Mouse (Mus musculus): ENCODE measurements around the gene Iqcc. TPM values are rescaled to one million over a fixed set of nuclear protein-coding genes. Genes with fewer than 3 reads are reported as not detected.

Iqcc gene
- polyA plus RNA-seq, 1 experiment = 31.1 TPM

- peaks cover 4% of the 10 kb centered on the region; the same call in 1 of the 2 replicates for H3K4me1 ChIP-seq (ENCODE audit: control insufficient read depth, insufficient read depth, low read length)
- H3K4me3 ChIP-seq (replicated peaks; ENCODE audit: extremely low read depth, low read depth, low read length) = no peak overlapping the region
- 96% methylated on average over 4 of the region's 4 CpGs for WGBS
- TF ChIP-seq POLR2A (IDR thresholded peaks at IDR 0.05; ENCODE audit: borderline replicate concordance, extremely low read depth, low read depth, low read length) = no peak
- no peak for TF ChIP-seq CTCF (IDR thresholded peaks at IDR 0.05; ENCODE audit: insufficient read depth, low read length)
- DNase-seq = no peak
These were observed 45.9 kb downstream of the Iqcc start for GRCm38 (mm10) chr4:129573093-129573370.

- no peak overlapping the region for H3K4me3 ChIP-seq (replicated peaks; ENCODE audit: extremely low read depth, low read depth, low read length)
- H3K4me1 ChIP-seq (ENCODE audit: control insufficient read depth, insufficient read depth, low read length) = 0 out of 2 replicates have a peak, but pooled peaks cover 3% of the 10 kb centered on the region
- no peak for TF ChIP-seq POLR2A (IDR thresholded peaks at IDR 0.05; ENCODE audit: borderline replicate concordance, extremely low read depth, low read depth, low read length)
- no peak for TF ChIP-seq CTCF (IDR thresholded peaks at IDR 0.05; ENCODE audit: insufficient read depth, low read length)
- 46% methylated on average over 13 of the region's 13 CpGs for WGBS
- no peak for DNase-seq
These were observed 46.4 kb downstream of the Iqcc start for GRCm38 (mm10) chr4:129572236-129573092.

GRCm38 (mm10) chr4:129571551-129572084 is 47.3 kb downstream of the Iqcc start:
- Histone ChIP-seq H3K4me1 (ENCODE audit: control insufficient read depth, insufficient read depth, low read length) (no peaks in the 10 kb centered on the region), H3K4me3 (replicated peaks; ENCODE audit: extremely low read depth, low read depth, low read length) (no peak overlapping the region)

DNA sequence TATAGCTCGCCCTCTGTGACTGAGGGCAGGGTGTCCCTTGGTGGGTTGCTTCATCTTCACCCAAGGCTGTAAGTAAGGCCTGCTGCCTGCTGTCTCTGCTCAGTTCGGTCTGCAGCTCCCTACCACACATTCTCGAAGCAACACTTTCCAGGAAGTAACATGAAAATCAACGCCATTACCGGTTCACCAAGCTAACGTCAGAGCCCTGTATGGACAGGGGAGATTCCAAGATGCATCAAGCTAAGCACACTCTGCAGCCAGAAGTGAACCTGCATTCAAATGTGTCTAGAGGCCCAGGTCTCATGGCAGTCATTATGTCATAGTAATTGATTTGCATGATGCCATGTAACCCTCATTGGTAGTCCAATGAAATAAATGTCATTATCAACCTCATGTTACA is 48.9 kb downstream of the Iqcc start:
- WGBS = 83% methylated on average over 6 of the region's 6 CpGs
- no peak for TF ChIP-seq CTCF (IDR thresholded peaks at IDR 0.05; ENCODE audit: insufficient read depth, low read length)
- TF ChIP-seq POLR2A (IDR thresholded peaks at IDR 0.05; ENCODE audit: borderline replicate concordance, extremely low read depth, low read depth, low read length) = no peak
- no peaks in the 10 kb centered on the region for H3K4me1 ChIP-seq (ENCODE audit: control insufficient read depth, insufficient read depth, low read length)
- no peak for DNase-seq
- no peak overlapping the region for H3K4me3 ChIP-seq (replicated peaks; ENCODE audit: extremely low read depth, low read depth, low read length)

More at GRCm38 (mm10) chr4:129571551-129572084, 47.3 kb downstream of the Iqcc start:
- TF ChIP-seq CTCF (IDR thresholded peaks at IDR 0.05; ENCODE audit: insufficient read depth, low read length) = no peak
- TF ChIP-seq POLR2A (IDR thresholded peaks at IDR 0.05; ENCODE audit: borderline replicate concordance, extremely low read depth, low read depth, low read length) = no peak
- WGBS = 54% methylated on average over 8 of the region's 8 CpGs
- DNase-seq = no peak

DNA sequence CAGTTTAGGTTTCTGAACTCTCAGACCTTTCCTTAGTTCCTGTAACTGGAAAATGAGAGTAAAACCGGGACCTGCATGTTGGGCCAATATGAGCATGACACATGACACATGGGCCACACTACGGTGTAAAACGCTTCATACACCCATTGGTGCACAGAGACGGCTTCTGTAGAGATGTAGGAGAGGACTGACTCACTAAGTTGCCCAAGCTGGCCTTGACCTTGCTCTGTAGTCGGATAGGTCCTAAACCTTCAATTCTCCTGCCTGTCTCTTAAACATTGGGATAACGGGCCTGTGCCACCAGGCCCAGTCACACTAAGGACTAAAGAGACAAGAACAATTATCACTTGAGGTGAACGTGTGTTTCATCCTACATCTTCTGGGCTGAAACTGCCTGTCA is 50.5 kb downstream of the Iqcc start:
- Histone ChIP-seq H3K4me1 (ENCODE audit: control insufficient read depth, insufficient read depth, low read length) (no peaks in the 10 kb centered on the region), H3K4me3 (replicated peaks; ENCODE audit: extremely low read depth, low read depth, low read length) (no peak overlapping the region)
- DNase-seq = no peak
- 89% methylated on average over 7 of the region's 7 CpGs for WGBS
- TF ChIP-seq POLR2A (IDR thresholded peaks at IDR 0.05; ENCODE audit: borderline replicate concordance, extremely low read depth, low read depth, low read length) (no peak), CTCF (IDR thresholded peaks at IDR 0.05; ENCODE audit: insufficient read depth, low read length) (no peak)

- Histone ChIP-seq H3K4me1 (ENCODE audit: control insufficient read depth, insufficient read depth, low read length) (no peaks in the 10 kb centered on the region), H3K4me3 (replicated peaks; ENCODE audit: extremely low read depth, low read depth, low read length) (no peak overlapping the region)
- DNase-seq = no peak
- WGBS = 75% methylated on average over 6 of the region's 6 CpGs
- TF ChIP-seq CTCF (IDR thresholded peaks at IDR 0.05; ENCODE audit: insufficient read depth, low read length) (no peak), POLR2A (IDR thresholded peaks at IDR 0.05; ENCODE audit: borderline replicate concordance, extremely low read depth, low read depth, low read length) (no peak)
These were observed 53.8 kb downstream of the Iqcc start for GRCm38 (mm10) chr4:129565139-129565538.

Other genes starting within 250 kb of the Iqcc start
- 8.8 and 13.9 TPM in 2 replicates for gene Zbtb8a, start 241.0 kb downstream of the Iqcc start, polyA plus RNA-seq (2012; rRNA removed)
- gene Zbtb8b, start 178.2 kb downstream of the Iqcc start, polyA plus RNA-seq (2012; rRNA removed) = 0.12 and 0.14 TPM in 2 replicates
- 18.9 and 28.4 TPM in 2 replicates for gene Bsdc1, start 157.5 kb downstream of the Iqcc start, polyA plus RNA-seq (2012; rRNA removed)
- gene Tssk3, start 128.1 kb downstream of the Iqcc start, polyA plus RNA-seq (2012; rRNA removed) = 0.12 TPM in 1 of 2 replicates, not detected in the other
- gene Fam229a, start 127.9 kb downstream of the Iqcc start, polyA plus RNA-seq (2012; rRNA removed) = 0.80 and 1.1 TPM in 2 replicates
- 16.6 and 18.6 TPM in 2 replicates for gene Marcksl1, start 105.5 kb downstream of the Iqcc start, polyA plus RNA-seq (2012; rRNA removed)
- 35.3 and 64.8 TPM in 2 replicates for gene Hdac1, start 76.4 kb downstream of the Iqcc start, polyA plus RNA-seq (2012; rRNA removed)
- 7.9 and 11.8 TPM in 2 replicates for gene Lck, start 45.5 kb downstream of the Iqcc start, polyA plus RNA-seq (2012; rRNA removed)
- gene Fam167b, start 40.5 kb downstream of the Iqcc start, polyA plus RNA-seq (2012; rRNA removed) = 1.9 and 2.7 TPM in 2 replicates
- gene Eif3i, start 18.5 kb downstream of the Iqcc start, polyA plus RNA-seq (2012; rRNA removed) = 148 and 197 TPM in 2 replicates
- gene Tmem234, start 18.4 kb downstream of the Iqcc start, polyA plus RNA-seq (2012; rRNA removed) = 136 and 158 TPM in 2 replicates
- gene Dcdc2b, start 4.8 kb downstream of the Iqcc start, polyA plus RNA-seq (2012; rRNA removed) = 16.0 and 17.8 TPM in 2 replicates
- 20.6 and 34.1 TPM in 2 replicates for gene Ccdc28b, start 4.8 kb upstream of the Iqcc start, polyA plus RNA-seq (2012; rRNA removed)
- 30.0 and 36.7 TPM in 2 replicates for gene Txlna, start 22.0 kb upstream of the Iqcc start, polyA plus RNA-seq (2012; rRNA removed)
- gene Kpna6, start 53.7 kb upstream of the Iqcc start, polyA plus RNA-seq (2012; rRNA removed) = 16.6 and 26.3 TPM in 2 replicates
- gene Tmem39b, start 77.7 kb upstream of the Iqcc start, polyA plus RNA-seq (2012; rRNA removed) = 24.4 and 25.7 TPM in 2 replicates
- 34.8 and 44.5 TPM in 2 replicates for gene Khdrbs1, start 123.2 kb upstream of the Iqcc start, polyA plus RNA-seq (2012; rRNA removed)
- gene Ptp4a2, start 192.1 kb upstream of the Iqcc start, polyA plus RNA-seq (2012; rRNA removed) = 40.3 and 50.2 TPM in 2 replicates

All from lung, adult 2 months (tissue).